Mouse (Mus musculus) stomach, embryonic 14.5 days (tissue): ENCODE results near the gene Gm15085. TPM values are rescaled to one million over a fixed set of nuclear protein-coding genes. Genes with fewer than 3 reads are reported as not detected.
"Not testable (repeated sequence)": the region's sequence is repeated elsewhere in the genome, so short reads cannot be mapped to it uniquely, and the experiment has no call there.

Experiments
- ATAC-seq: fragments of 200-750 bp; cut with Nextera tagmentation; 2 replicates; pipeline ENCODE4 v1.8.0; 2017; ENCODE audit warnings: low read depth, moderate TSS enrichment; ENCODE audit not compliant: insufficient number of reproducible peaks, insufficient read depth, low FRiP score
- H3K27ac ChIP-seq: fragments of 300-500 bp; sonication (generic); 2 replicates; pipeline ENCODE4 v1.5.1; 2014; ENCODE audit warnings: mild to moderate bottlenecking, low read length, moderate library complexity, mixed read lengths
- H3K27me3 ChIP-seq: fragments of 300-500 bp; sonication (generic); 2 replicates; pipeline ENCODE4 v1.6.1; 2014; ENCODE audit warnings: low read length, control low read depth, mixed read lengths; ENCODE audit not compliant: control insufficient read depth, insufficient read depth
- H3K36me3 ChIP-seq: fragments of 300-500 bp; sonication (generic); 2 replicates; pipeline ENCODE4 v1.6.1; 2014; ENCODE audit warnings: mild to moderate bottlenecking, control low read depth, low read length, moderate library complexity, mixed read lengths; ENCODE audit not compliant: control insufficient read depth, insufficient read depth
- H3K4me1 ChIP-seq: fragments of 300-500 bp; sonication (generic); 2 replicates; pipeline ENCODE4 v1.6.1; 2014; ENCODE audit warnings: low read length, control low read depth, mixed read lengths; ENCODE audit not compliant: control insufficient read depth, insufficient read depth
- H3K4me2 ChIP-seq: fragments of 300-500 bp; sonication (generic); replicated peaks from 2 replicates; pipeline ENCODE4 v1.6.1; 2014; ENCODE audit warnings: low read depth, low read length, control low read depth
- H3K4me3 ChIP-seq: fragments of 300-500 bp; sonication (generic); 2 replicates; pipeline ENCODE4 v1.5.1; 2014; ENCODE audit warnings: low read depth, low read length, control low read depth
- H3K9ac ChIP-seq: fragments of 300-500 bp; sonication (generic); replicated peaks from 2 replicates; pipeline ENCODE4 v1.6.1; 2014; ENCODE audit warnings: low read depth, mild to moderate bottlenecking, control low read depth, low read length, moderate library complexity, mixed read lengths
- H3K9me3 ChIP-seq: fragments of 300-500 bp; sonication (generic); 2 replicates; pipeline ENCODE4 v1.6.1; 2016; ENCODE audit warnings: low read depth, low read length, control low read depth; ENCODE audit not compliant: control insufficient read depth
- WGBS: fragments of 180-500 bp; shearing (Covaris S2); extraction: QIAGEN DNeasy Blood & Tissue Kit; methylation state at CpG from one replicate; pipeline ENCODE4 v1.1.7; 2014; 5-methylcytosine and 5-hydroxymethylcytosine counted together
- polyA plus RNA-seq: library from polyadenylated mRNA; unstranded; fragments of >200 nt; fragmentation: Nextera tagmentation; extraction: Ambion mirVana; gene quantifications from 2 replicates; pipeline ENCODE4 v1.2.1, GENCODE M21; 2014

Gm15085 gene
- not detected in 2 replicates for polyA plus RNA-seq

DNA sequence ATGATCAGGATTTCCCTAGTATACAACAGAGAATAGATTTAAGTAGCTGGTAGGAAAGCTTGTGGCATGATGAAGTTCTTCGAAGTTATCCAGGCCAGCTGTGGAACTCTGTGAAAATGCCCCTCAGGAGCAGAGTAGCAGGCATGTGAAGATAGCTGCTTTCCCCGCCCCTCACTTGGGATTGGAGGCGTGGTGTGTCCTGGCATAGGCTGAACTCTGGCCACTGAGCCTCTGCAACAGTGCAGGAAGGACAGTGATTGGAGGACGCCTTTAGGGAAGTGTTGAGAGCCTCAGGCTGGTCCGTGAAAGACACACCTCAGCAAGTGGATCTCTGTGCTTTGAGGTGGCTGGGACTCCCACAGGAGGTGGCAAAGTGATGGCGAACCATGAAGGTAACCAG, at the start of gene Gm15085:
Gene Gm15085, plus strand, starts transcription at position 301 of the 400 bp plus-strand sequence.
- no CpG with 5 or more reads among the region's 6 CpGs for WGBS
- not testable (repeated sequence) for H3K27me3 ChIP-seq, H3K4me2 ChIP-seq, H3K4me3 ChIP-seq, H3K4me1 ChIP-seq, H3K9me3 ChIP-seq, H3K9ac ChIP-seq, H3K27ac ChIP-seq, H3K36me3 ChIP-seq, ATAC-seq

Other genes with a start within 250 kb of the Gm15085 start
- gene Gm15093, start 175.2 kb upstream of the Gm15085 start, polyA plus RNA-seq: not detected in 2 replicates
- gene Gm10439, start 147.0 kb downstream of the Gm15085 start, polyA plus RNA-seq: not detected in 2 replicates